Mouse (Mus musculus): ENCODE results near the gene Olfr1039. TPM values are rescaled to one million over a fixed set of nuclear protein-coding genes. Genes with fewer than 3 reads are reported as not detected.
"Not testable (repeated sequence)": the region's sequence is repeated elsewhere in the genome, so short reads cannot be mapped to it uniquely, and the experiment has no call there.

Olfr1039 gene
- polyA plus RNA-seq (2015; fragmentation: Nextera tagmentation; extraction: Ambion mirVana), result not detected in 2 replicates

DNA sequence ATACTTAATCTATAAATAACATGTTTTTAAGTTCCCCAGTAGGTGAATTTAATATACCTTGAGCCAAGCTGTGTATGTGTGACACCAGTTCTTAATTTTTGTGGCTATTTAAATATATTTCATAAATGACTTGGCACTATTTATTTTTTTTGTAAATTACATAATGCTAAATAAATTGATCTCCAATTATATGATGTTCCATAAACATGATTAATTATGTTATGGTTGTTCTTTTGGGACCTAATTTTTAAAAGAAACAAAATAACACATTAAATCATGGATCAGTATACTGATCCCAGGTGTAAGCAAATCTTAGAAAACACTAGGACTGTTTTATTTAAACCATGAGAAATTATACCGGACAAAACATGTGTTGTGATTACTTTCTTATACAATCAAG, at the start of gene Olfr1039:
TSS of gene Olfr1039 (minus strand) at position 101 of the 400 bp plus-strand sequence.
- no peak within 1 kb of the TSS for H3K4me2 ChIP-seq (replicated peaks; ENCODE audit: low read depth, low read length)
- no peaks in the 10 kb centered on the region for H3K27me3 ChIP-seq (ENCODE audit: insufficient read depth, low read length)
- no peak within 1 kb of the TSS for H3K9ac ChIP-seq (replicated peaks; ENCODE audit: low read length)
- H3K36me3 ChIP-seq (ENCODE audit: insufficient read depth, low read length), result no peaks in the 10 kb centered on the region
- no peak within 1 kb of the TSS for H3K4me3 ChIP-seq (ENCODE audit: low read length)
- H3K9me3 ChIP-seq (ENCODE audit: low read length), result no peaks in the 10 kb centered on the region
- H3K27ac ChIP-seq (ENCODE audit: low read length), result no peak within 1 kb of the TSS
- 94% methylated on average over 1 of the region's 1 CpGs for WGBS
- ATAC-seq (ENCODE audit: low FRiP score, low TSS enrichment), result no peak
- no peaks in the 10 kb centered on the region for H3K4me1 ChIP-seq (ENCODE audit: insufficient read depth, low read length)

GRCm38 (mm10) chr2:86179950-86180349, 44.2 kb upstream of the Olfr1039 start:
- Histone ChIP-seq H3K4me1 (ENCODE audit: insufficient read depth, low read length) (no peaks in the 10 kb centered on the region), H3K27ac (ENCODE audit: low read length) (no peak overlapping the region), H3K36me3 (ENCODE audit: insufficient read depth, low read length) (no peaks in the 10 kb centered on the region), H3K9ac (replicated peaks; ENCODE audit: low read length) (no peak overlapping the region), H3K27me3 (ENCODE audit: insufficient read depth, low read length) (no peaks in the 10 kb centered on the region), H3K4me3 (ENCODE audit: low read length) (no peak overlapping the region), H3K4me2 (replicated peaks; ENCODE audit: low read depth, low read length) (no peak overlapping the region), H3K9me3 (ENCODE audit: low read length) (no peaks in the 10 kb centered on the region)
- no peak for ATAC-seq (ENCODE audit: low FRiP score, low TSS enrichment)
- 83% methylated on average over 3 of the region's 3 CpGs for WGBS

DNA sequence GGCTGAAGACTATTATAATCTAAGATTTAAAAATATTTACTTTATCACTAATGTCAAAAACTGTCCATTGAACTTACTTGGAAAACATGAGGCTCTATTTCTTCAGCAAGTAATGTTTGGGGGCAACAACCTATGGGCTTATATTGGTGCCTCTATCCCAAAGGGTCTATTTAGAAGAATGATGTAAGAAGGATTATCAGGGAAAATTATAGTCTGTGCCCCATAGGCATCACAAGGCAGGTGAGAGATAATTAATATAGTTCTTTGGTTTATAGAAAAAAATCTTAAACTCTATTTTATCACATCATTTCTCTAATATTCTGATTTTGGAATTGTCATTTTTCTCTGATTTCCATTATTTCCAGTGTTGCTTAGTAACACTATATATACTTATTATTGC, 42.0 kb upstream of the Olfr1039 start, which contains the start of gene Olfr1044:
TSS of gene Olfr1044 (minus strand) at position 101 of the 400 bp plus-strand sequence.
- H3K4me2 ChIP-seq (replicated peaks; ENCODE audit: low read depth, low read length), result no peak within 1 kb of the TSS
- no peaks in the 10 kb centered on the region for H3K4me1 ChIP-seq (ENCODE audit: insufficient read depth, low read length)
- ATAC-seq (ENCODE audit: low FRiP score, low TSS enrichment), result no peak
- no peaks in the 10 kb centered on the region for H3K36me3 ChIP-seq (ENCODE audit: insufficient read depth, low read length)
- H3K9ac ChIP-seq (replicated peaks; ENCODE audit: low read length), result no peak within 1 kb of the TSS
- no peaks in the 10 kb centered on the region for H3K27me3 ChIP-seq (ENCODE audit: insufficient read depth, low read length)
- H3K27ac ChIP-seq (ENCODE audit: low read length), result no peak within 1 kb of the TSS
- H3K4me3 ChIP-seq (ENCODE audit: low read length), result no peak within 1 kb of the TSS
- H3K9me3 ChIP-seq (ENCODE audit: low read length), result no peaks in the 10 kb centered on the region

DNA sequence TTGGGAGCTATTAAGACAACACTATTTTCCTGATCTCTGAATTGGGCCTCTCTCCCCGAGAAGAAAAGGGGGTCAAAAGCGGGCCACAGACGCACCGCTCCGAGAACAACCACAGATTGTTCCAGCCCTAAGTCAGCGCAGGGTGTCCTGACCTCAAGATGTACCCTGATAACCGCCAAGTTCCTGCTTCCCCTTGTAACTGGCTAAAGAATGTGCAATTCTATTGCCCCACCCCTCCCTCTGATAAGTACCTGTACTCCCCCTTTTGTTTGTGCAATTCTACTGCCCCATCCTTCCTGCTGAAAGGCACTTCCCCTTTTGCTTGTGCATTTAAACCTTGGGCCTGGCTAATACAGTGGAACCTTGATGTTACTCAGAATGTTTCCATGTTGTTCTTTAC, 39.7 kb upstream of the Olfr1039 start:
- H3K4me1 ChIP-seq (ENCODE audit: insufficient read depth, low read length); H3K9ac ChIP-seq (replicated peaks; ENCODE audit: low read length); ATAC-seq (ENCODE audit: low FRiP score, low TSS enrichment); H3K27me3 ChIP-seq (ENCODE audit: insufficient read depth, low read length); H3K36me3 ChIP-seq (ENCODE audit: insufficient read depth, low read length); H3K27ac ChIP-seq (ENCODE audit: low read length); H3K4me3 ChIP-seq (ENCODE audit: low read length); H3K4me2 ChIP-seq (replicated peaks; ENCODE audit: low read depth, low read length); H3K9me3 ChIP-seq (ENCODE audit: low read length): not testable (repeated sequence)
- WGBS, result 84% methylated on average over 7 of the region's 7 CpGs

GRCm38 (mm10) chr2:86167422-86167821, 31.7 kb upstream of the Olfr1039 start, which contains the start of gene Olfr1043:
Gene Olfr1043 (minus strand): TSS chr2:86167522.
- no peak within 1 kb of the TSS for H3K27ac ChIP-seq (ENCODE audit: low read length)
- H3K27me3 ChIP-seq (ENCODE audit: insufficient read depth, low read length), result no peaks in the 10 kb centered on the region
- H3K9ac ChIP-seq (replicated peaks; ENCODE audit: low read length), result no peak within 1 kb of the TSS
- no peak within 1 kb of the TSS for H3K4me3 ChIP-seq (ENCODE audit: low read length)
- no peaks in the 10 kb centered on the region for H3K36me3 ChIP-seq (ENCODE audit: insufficient read depth, low read length)
- no peak for ATAC-seq (ENCODE audit: low FRiP score, low TSS enrichment)
- WGBS, result 90% methylated on average over 2 of the region's 2 CpGs
- no peak within 1 kb of the TSS for H3K4me2 ChIP-seq (replicated peaks; ENCODE audit: low read depth, low read length)
- H3K9me3 ChIP-seq (ENCODE audit: low read length), result no peaks in the 10 kb centered on the region
- no peaks in the 10 kb centered on the region for H3K4me1 ChIP-seq (ENCODE audit: insufficient read depth, low read length)

DNA sequence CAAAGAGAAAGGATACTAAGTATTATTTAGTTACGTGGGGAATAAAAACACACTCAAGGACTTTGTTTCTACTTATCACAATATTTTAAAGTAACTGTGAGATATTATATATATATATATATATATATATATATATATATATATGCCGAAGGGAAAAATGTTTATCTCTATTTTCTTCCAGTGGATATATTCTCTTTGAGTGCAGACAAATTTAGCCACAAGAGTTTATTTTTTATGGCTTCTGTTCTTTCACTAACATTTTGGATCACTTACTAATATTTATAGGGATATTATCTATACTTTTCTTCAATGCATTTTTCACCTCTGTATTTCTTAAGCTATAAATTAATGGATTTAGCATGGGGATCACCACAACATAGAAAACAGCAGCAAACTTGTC, 26.0 kb upstream of the Olfr1039 start, which contains the start of gene Olfr1042:
TSS of gene Olfr1042 (minus strand) at position 101 of the 400 bp plus-strand sequence.
- H3K4me1 ChIP-seq (ENCODE audit: insufficient read depth, low read length), result no peaks in the 10 kb centered on the region
- H3K4me2 ChIP-seq (replicated peaks; ENCODE audit: low read depth, low read length), result no peak within 1 kb of the TSS
- 88% methylated on average over 2 of the region's 2 CpGs for WGBS
- no peaks in the 10 kb centered on the region for H3K9me3 ChIP-seq (ENCODE audit: low read length)
- H3K27me3 ChIP-seq (ENCODE audit: insufficient read depth, low read length), result no peaks in the 10 kb centered on the region
- no peak for ATAC-seq (ENCODE audit: low FRiP score, low TSS enrichment)
- no peak within 1 kb of the TSS for H3K4me3 ChIP-seq (ENCODE audit: low read length)
- no peak within 1 kb of the TSS for H3K27ac ChIP-seq (ENCODE audit: low read length)
- H3K36me3 ChIP-seq (ENCODE audit: insufficient read depth, low read length), result no peaks in the 10 kb centered on the region
- no peak within 1 kb of the TSS for H3K9ac ChIP-seq (replicated peaks; ENCODE audit: low read length)

DNA sequence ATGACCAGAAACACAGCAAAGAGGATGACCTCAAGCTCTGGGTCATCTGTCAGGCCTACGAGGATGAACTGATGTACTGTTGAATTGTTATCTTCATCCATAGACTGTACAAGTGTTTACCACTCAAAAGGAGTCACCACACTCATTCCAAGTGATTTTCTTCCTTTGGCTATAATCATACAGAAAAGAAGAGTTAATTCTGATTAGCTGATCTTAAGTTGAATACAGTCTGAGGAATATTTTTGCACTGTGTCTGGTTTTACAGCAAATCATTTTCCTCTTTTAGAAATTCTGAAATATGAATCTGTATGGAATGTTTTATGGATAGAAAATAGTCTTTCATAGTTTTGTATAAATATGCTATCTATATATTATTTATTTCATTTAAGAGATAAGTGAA, 10.9 kb upstream of the Olfr1039 start, which contains the start of gene Olfr1040:
TSS of gene Olfr1040 (minus strand) at position 101 of the 400 bp plus-strand sequence.
- ATAC-seq (ENCODE audit: low FRiP score, low TSS enrichment), result no peak
- H3K9me3 ChIP-seq (ENCODE audit: low read length), result no peaks in the 10 kb centered on the region
- H3K4me1 ChIP-seq (ENCODE audit: insufficient read depth, low read length), result no peaks in the 10 kb centered on the region
- no peak within 1 kb of the TSS for H3K4me2 ChIP-seq (replicated peaks; ENCODE audit: low read depth, low read length)
- 88% methylated on average over 1 of the region's 1 CpGs for WGBS
- H3K9ac ChIP-seq (replicated peaks; ENCODE audit: low read length), result no peak within 1 kb of the TSS
- no peak within 1 kb of the TSS for H3K4me3 ChIP-seq (ENCODE audit: low read length)
- H3K27me3 ChIP-seq (ENCODE audit: insufficient read depth, low read length), result no peaks in the 10 kb centered on the region
- H3K27ac ChIP-seq (ENCODE audit: low read length), result no peak within 1 kb of the TSS
- H3K36me3 ChIP-seq (ENCODE audit: insufficient read depth, low read length), result no peaks in the 10 kb centered on the region

DNA sequence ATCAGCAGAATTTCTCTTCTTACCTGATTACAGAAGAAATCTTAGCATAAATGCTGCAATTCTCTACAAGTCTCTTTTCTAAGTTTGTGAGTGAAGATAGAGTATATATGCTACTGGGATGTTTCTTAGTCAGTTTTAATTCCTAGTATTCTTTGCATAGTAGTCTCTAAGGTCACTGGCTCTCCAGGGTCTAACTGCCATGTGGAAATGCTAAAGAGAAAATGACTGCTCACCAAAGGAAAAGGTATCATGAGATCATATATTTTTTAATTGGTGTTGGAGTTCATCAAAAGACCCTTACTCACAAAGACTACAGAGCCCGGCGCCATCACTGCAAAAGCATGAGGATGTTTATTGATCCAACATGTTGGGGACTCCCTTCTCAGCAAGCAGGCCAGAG, 48.4 kb downstream of the Olfr1039 start, which contains the start of gene Olfr1037:
TSS of gene Olfr1037 (minus strand) at position 101 of the 400 bp plus-strand sequence.
- Histone ChIP-seq H3K9ac (replicated peaks; ENCODE audit: low read length) (no peak within 1 kb of the TSS), H3K27ac (ENCODE audit: low read length) (no peak within 1 kb of the TSS), H3K36me3 (ENCODE audit: insufficient read depth, low read length) (no peaks in the 10 kb centered on the region), H3K4me2 (replicated peaks; ENCODE audit: low read depth, low read length) (no peak within 1 kb of the TSS), H3K4me3 (ENCODE audit: low read length) (no peak within 1 kb of the TSS), H3K27me3 (ENCODE audit: insufficient read depth, low read length) (no peaks in the 10 kb centered on the region), H3K4me1 (ENCODE audit: insufficient read depth, low read length) (no peaks in the 10 kb centered on the region), H3K9me3 (ENCODE audit: low read length) (no peaks in the 10 kb centered on the region)
- WGBS, result 92% methylated on average over 2 of the region's 2 CpGs
- ATAC-seq (ENCODE audit: low FRiP score, low TSS enrichment), result no peak

DNA sequence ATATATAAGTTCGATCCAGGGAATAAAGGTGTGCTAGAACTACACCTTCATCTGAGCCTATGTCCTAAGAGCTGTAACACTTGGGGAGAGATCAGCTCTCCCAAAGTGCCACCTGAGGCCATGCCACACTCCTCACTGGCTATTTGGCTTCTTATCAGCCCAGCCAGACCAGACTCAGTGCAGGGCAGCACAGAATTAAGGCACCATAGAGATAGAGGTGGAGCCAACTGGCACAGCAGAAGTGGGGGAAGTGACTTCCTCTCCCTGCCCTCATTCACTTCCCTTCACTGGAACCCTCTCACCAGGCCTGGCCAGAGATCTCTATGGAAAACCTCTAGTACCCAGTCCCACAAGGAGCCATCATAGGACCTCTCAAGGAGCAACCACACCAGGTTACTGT, 55.2 kb downstream of the Olfr1039 start:
- not testable (repeated sequence) for H3K4me3 ChIP-seq (ENCODE audit: low read length); H3K4me2 ChIP-seq (replicated peaks; ENCODE audit: low read depth, low read length); H3K4me1 ChIP-seq (ENCODE audit: insufficient read depth, low read length); H3K9ac ChIP-seq (replicated peaks; ENCODE audit: low read length); H3K36me3 ChIP-seq (ENCODE audit: insufficient read depth, low read length); H3K27me3 ChIP-seq (ENCODE audit: insufficient read depth, low read length); H3K27ac ChIP-seq (ENCODE audit: low read length); H3K9me3 ChIP-seq (ENCODE audit: low read length); ATAC-seq (ENCODE audit: low FRiP score, low TSS enrichment)
- 89% methylated on average over 1 of the region's 1 CpGs for WGBS
